Mouse (Mus musculus) bone marrow macrophage, adult 2 months (primary cell): ENCODE results near the gene Sod2.
"Not testable (repeated sequence)": the region's sequence is repeated elsewhere in the genome, so short reads cannot be mapped to it uniquely, and the experiment has no call there.

ENCODE experiments used
- CTCF ChIP-seq: IDR thresholded peaks from 2 replicates; pipeline ENCODE4 v1.5.1; 2012; ENCODE audit warnings: low read depth, mild to moderate bottlenecking, low read length, moderate library complexity
- POLR2A ChIP-seq: IDR thresholded peaks from 2 replicates; pipeline ENCODE4 v1.6.1; 2012; ENCODE audit warnings: mild to moderate bottlenecking, low read depth, low read length, borderline replicate concordance

DNA sequence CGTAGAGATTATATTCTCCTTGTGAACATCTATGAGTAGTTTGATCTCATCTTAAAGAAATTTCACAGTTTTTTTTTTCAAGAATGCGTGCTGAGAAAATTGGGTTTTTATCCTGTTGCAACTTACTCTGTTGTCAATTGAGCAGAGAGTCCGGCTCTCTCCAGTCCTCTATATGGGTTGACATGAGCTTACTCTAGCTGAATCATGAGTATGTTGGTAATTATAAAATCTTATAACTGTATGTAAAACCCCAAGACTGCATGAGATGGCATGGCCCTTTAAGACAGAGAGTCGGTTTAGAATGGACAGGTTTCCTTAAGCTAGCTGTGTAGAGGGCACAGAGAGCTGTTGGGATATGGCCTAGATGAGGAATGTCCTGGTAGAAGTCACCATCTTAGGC, 54.2 kb downstream of the Sod2 start, which contains the start of gene Tcp10b:
- not testable (repeated sequence) for TF ChIP-seq CTCF, POLR2A
